Mouse (Mus musculus) testis, postnatal 14 days (tissue): ENCODE results near the gene Fdx1l.

Experiments used
- DNase-seq: peaks from one replicate; pipeline ENCODE4 v3.0.0; 2021; ENCODE audit warnings: low spot score

Fdx1l gene

DNA sequence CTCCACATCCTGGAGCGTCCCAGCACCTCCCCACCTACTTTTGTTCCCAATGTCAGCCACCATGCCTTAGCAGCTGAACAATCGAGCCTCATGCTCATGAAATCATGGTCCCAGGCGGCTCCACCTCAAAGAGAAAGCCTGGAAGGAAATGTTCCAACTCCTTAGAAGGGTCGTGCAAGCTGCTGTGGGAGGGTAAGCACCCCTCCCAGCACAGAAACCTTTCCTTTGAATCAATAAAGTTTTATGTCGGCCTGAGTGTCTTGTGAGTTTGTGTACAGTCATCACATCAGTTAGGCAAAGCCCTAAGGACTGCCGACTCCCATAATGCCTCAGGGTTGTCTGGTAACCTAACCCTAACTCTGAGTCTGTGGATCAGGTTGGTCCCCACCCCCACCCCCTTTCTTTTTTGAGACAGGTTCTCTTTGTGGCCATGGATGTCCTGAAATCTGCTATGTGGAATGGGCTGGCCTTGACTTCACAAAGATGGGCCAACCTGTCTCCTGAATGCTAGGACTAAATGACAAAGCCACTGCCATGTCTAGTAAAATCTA lies 44.8 kb downstream of the Fdx1l start:
- DNase-seq, result no peak

GRCm38 (mm10) chr9:21027774-21028290 lies 45.6 kb downstream of the Fdx1l start:
- DNase-seq, result no peak

DNA sequence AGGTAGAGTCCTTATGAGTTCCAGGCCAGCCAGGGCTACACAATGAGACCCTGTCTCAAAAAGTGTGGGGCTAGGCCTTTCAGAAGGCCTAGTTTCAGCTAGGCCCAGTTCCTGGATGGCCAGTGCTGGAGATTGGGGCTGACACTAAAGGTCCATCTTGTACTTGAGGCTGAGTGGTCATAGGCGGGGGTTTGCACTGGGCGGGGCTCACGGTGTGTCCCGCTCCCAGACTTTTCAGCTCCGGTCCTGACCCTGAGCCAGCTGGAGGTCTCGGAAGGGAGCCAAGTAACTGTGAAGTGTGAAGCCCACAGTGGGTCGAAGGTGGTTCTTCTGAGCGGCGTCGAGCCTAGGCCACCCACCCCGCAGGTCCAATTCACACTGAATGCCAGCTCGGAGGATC lies 46.6 kb downstream of the Fdx1l start:
- DNase-seq, result no peak

GRCm38 (mm10) chr9:21025258-21025810 lies 48.1 kb downstream of the Fdx1l start:
- no peak for DNase-seq

DNA sequence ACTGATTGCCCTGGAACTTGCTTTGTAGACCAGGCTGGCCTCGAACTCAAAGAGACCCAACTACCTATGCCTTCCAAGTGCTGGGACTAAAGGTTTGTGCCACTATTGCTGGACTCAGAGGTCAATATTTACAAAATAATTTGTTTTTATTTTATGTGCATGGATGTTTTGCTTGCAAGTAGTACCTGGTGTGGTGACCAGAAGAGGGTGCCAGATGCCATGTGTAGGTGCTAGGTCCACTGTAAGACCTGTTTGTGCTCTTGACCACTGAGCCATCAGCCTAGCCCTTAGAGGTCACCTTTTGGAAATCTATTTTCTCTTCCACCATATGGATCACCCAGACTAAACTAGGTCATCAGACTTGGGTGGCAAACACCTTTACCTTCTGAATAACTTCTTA lies 50.7 kb downstream of the Fdx1l start:
- DNase-seq, result no peak

DNA sequence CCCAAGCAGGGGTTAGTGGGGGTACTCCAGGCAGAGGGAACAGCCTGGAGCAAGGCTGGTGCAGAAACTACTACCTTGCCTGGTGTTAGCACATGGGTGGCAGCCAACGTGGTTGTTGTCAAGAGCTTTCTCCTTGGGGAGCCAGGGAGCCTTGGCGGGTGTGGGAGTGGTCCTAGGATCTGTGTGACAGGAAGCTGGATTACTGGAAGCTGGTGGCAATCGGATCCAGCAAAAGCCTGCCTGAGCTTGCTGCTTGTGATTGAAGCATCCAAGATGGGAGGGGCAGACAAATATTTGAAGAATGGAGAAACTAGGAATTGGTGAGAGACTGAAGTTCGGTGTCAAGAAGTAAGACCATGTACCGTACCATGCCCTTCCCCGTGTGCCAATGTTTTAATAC lies 51.1 kb downstream of the Fdx1l start:
- no peak for DNase-seq

GRCm38 (mm10) chr9:21021363-21021762 lies 52.1 kb downstream of the Fdx1l start:
- no peak for DNase-seq

GRCm38 (mm10) chr9:21018600-21018999 lies 54.8 kb downstream of the Fdx1l start:
- DNase-seq, result no peak
